Mouse (Mus musculus) hindbrain, embryonic 14.5 days (tissue): Measurements from ENCODE around the gene Mbd3. TPM values are rescaled to one million over a fixed set of nuclear protein-coding genes. Genes with fewer than 3 reads are reported as not detected.

ENCODE experiments used
- ATAC-seq: fragments of 200-750 bp; cut with Nextera tagmentation; 2 replicates; pipeline ENCODE4 v1.8.0; 2017; ENCODE audit warnings: moderate number of reproducible peaks, mild to moderate bottlenecking, moderate TSS enrichment, moderate library complexity; ENCODE audit not compliant: low FRiP score
- DNase-seq: peaks from one replicate; pipeline ENCODE4 v3.0.0-alpha.2; 2015; ENCODE audit warnings: low spot score
- H3K27ac ChIP-seq: fragments of 300-500 bp; sonication (generic); 2 replicates; pipeline ENCODE4 v1.5.1; 2014; ENCODE audit warnings: mild to moderate bottlenecking, moderate library complexity
- H3K27me3 ChIP-seq: fragments of 300-500 bp; sonication (generic); 2 replicates; pipeline ENCODE4 v1.6.1; 2014; ENCODE audit warnings: mild to moderate bottlenecking, low read length, mixed read lengths; ENCODE audit not compliant: control insufficient read depth, insufficient read depth
- H3K36me3 ChIP-seq: fragments of 300-500 bp; sonication (generic); replicated peaks from 2 replicates; pipeline ENCODE4 v1.6.1; 2014; ENCODE audit not compliant: control insufficient read depth, insufficient read depth
- H3K4me1 ChIP-seq: fragments of 300-500 bp; sonication (generic); replicated peaks from 2 replicates; pipeline ENCODE4 v1.6.1; 2014; ENCODE audit warnings: antibody characterized with exemption, low read length, mixed read lengths; ENCODE audit not compliant: control insufficient read depth, insufficient read depth
- H3K4me2 ChIP-seq: fragments of 300-500 bp; sonication (generic); replicated peaks from 2 replicates; pipeline ENCODE4 v1.6.1; 2014; ENCODE audit warnings: mild to moderate bottlenecking, moderate library complexity
- H3K4me3 ChIP-seq: fragments of 300-500 bp; sonication (generic); replicated peaks from 2 replicates; pipeline ENCODE4 v1.5.1; 2014; ENCODE audit warnings: mild to moderate bottlenecking, low read length
- H3K9ac ChIP-seq: fragments of 300-500 bp; sonication (generic); 2 replicates; pipeline ENCODE4 v1.6.1; 2014
- H3K9me3 ChIP-seq: fragments of 300-500 bp; sonication (generic); 2 replicates; pipeline ENCODE4 v1.6.1; 2016; ENCODE audit warnings: low read length; ENCODE audit not compliant: control insufficient read depth
- WGBS: fragments of 180-500 bp; shearing (Covaris S2); extraction: QIAGEN DNeasy Blood & Tissue Kit; methylation state at CpG from one replicate; pipeline ENCODE4 v1.1.7; 2014; 5-methylcytosine and 5-hydroxymethylcytosine counted together
- polyA plus RNA-seq: library from polyadenylated mRNA; unstranded; fragments of >200 nt; fragmentation: Nextera tagmentation; extraction: Ambion mirVana; gene quantifications from 2 replicates; pipeline ENCODE4 v1.2.1, GENCODE M21; 2014

Gene Mbd3
- polyA plus RNA-seq = 152 and 161 TPM in 2 replicates

- peak; percentile 97 for DNase-seq
- WGBS = under 1% methylated on average over 73 of the region's 82 CpGs
- peaks cover 56% of the 10 kb centered on the region for H3K36me3 ChIP-seq
- H3K4me1 ChIP-seq = peaks cover 24% of the 10 kb centered on the region
- ATAC-seq = peak; percentile 96
- no peaks in the 10 kb centered on the region for H3K9me3 ChIP-seq
- peak within 1 kb of the TSS; percentile 80 for H3K4me3 ChIP-seq
- peak within 1 kb of the TSS; percentile 64 for H3K4me2 ChIP-seq
- H3K27me3 ChIP-seq = no peaks in the 10 kb centered on the region
- peak within 1 kb of the TSS; percentile 91 for H3K9ac ChIP-seq
- H3K27ac ChIP-seq = peak within 1 kb of the TSS; percentile 99
Observed at GRCm38 (mm10) chr10:80399191-80399972, at the start of gene Mbd3. Gene Mbd3, minus strand, starts transcription at chr10:80399550.

DNA sequence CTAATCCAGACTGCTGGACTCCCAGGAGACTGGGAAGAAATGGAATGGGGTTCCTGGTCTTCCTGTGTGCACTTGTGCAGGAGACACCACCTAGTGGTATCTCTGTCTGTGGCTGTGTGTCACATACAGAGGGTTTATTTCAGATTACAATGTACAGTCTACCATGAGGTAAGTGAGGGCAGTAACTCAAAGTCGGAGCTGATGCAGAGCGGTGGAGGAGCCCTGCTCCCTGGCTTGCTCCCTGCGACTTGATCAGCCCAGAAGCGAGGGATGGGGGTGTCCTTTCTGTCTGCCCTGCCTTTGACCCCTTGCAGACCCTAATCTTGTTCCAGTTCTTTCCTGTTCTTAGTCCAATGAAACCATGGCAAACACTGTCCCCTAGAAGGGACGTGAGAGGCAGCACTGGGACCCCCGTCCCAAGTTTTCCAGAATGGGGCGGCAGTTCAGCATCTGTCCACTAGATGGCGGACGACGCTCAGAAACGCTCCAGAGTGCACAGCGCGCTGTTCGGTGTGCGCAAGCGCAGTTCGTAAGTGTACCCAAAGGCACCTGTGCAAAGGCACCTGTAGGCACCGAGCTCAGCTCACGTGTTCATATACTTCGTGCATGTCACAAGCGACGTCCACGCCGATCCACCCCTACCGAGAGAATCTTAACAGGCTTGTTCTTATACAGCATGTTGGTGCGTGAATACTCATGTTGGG lies 46.7 kb upstream of the Mbd3 start:
- Histone ChIP-seq H3K36me3 (no peaks in the 10 kb centered on the region), H3K9me3 (no peaks in the 10 kb centered on the region), H3K4me3 (no peak overlapping the region), H3K4me1 (0 out of 2 replicates have a peak, but pooled peaks cover 2% of the 10 kb centered on the region), H3K4me2 (peak overlapping the region; percentile 41), H3K9ac (no peak overlapping the region), H3K27ac (no peak overlapping the region), H3K27me3 (peaks cover 11% of the 10 kb centered on the region; the same call in 1 of the 2 replicates)
- DNase-seq (peak; percentile 95), ATAC-seq (peak; percentile 88)
- WGBS = 7% methylated on average over 26 of the region's 26 CpGs

DNA sequence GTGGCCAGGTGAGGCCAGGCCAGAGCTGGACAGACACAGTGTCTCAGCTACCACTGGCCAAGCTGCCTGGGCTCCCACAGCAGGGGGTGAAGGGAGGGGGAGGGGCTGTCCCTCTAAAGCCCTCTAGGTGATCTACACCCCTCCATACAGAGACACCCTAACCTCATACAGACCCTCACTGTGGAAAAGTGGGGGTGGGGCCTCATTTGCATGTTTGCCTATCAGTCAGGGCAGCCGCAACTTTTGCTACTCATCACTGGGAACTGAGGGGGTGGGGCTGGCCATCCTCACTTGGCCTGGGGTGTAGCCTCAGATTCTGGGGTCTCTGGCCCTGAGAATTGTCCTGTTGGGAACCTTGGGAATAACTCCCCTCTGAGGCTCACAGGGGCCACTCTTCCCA lies 45.7 kb upstream of the Mbd3 start:
- no peak overlapping the region for H3K27ac ChIP-seq
- peaks cover 11% of the 10 kb centered on the region; the same call in 1 of the 2 replicates for H3K27me3 ChIP-seq
- no peak overlapping the region for H3K9ac ChIP-seq
- H3K4me2 ChIP-seq = no peak overlapping the region
- H3K36me3 ChIP-seq = no peaks in the 10 kb centered on the region
- H3K4me3 ChIP-seq = no peak overlapping the region
- DNase-seq = no peak
- no peak for ATAC-seq
- H3K9me3 ChIP-seq = no peaks in the 10 kb centered on the region
- H3K4me1 ChIP-seq = 0 out of 2 replicates have a peak, but pooled peaks cover 2% of the 10 kb centered on the region
- 40% methylated on average over 1 of the region's 1 CpGs for WGBS

GRCm38 (mm10) chr10:80444339-80445045 lies 45.1 kb upstream of the Mbd3 start:
- WGBS = 43% methylated on average over 5 of the region's 5 CpGs

GRCm38 (mm10) chr10:80443575-80444278 lies 44.4 kb upstream of the Mbd3 start:
- 83% methylated on average over 7 of the region's 8 CpGs for WGBS
- Histone ChIP-seq H3K9me3 (no peaks in the 10 kb centered on the region), H3K9ac (peak overlapping the region; percentile 28; the same call in 1 of the 2 replicates), H3K4me2 (no peak overlapping the region), H3K4me1 (0 out of 2 replicates have a peak, but pooled peaks cover 2% of the 10 kb centered on the region), H3K4me3 (no peak overlapping the region), H3K27me3 (peaks cover 11% of the 10 kb centered on the region; the same call in 1 of the 2 replicates), H3K27ac (no peak overlapping the region), H3K36me3 (no peaks in the 10 kb centered on the region)
- ATAC-seq (no peak), DNase-seq (no peak)

More at GRCm38 (mm10) chr10:80444339-80445045, 45.1 kb upstream of the Mbd3 start:
- Histone ChIP-seq H3K4me3 (no peak overlapping the region), H3K9me3 (no peaks in the 10 kb centered on the region), H3K4me1 (0 out of 2 replicates have a peak, but pooled peaks cover 2% of the 10 kb centered on the region), H3K36me3 (no peaks in the 10 kb centered on the region), H3K4me2 (no peak overlapping the region), H3K9ac (peak overlapping the region; percentile 28; the same call in 1 of the 2 replicates), H3K27me3 (peaks cover 11% of the 10 kb centered on the region; the same call in 1 of the 2 replicates), H3K27ac (no peak overlapping the region)
- DNase-seq (no peak), ATAC-seq (no peak; the same call in 1 of the 2 replicates)

DNA sequence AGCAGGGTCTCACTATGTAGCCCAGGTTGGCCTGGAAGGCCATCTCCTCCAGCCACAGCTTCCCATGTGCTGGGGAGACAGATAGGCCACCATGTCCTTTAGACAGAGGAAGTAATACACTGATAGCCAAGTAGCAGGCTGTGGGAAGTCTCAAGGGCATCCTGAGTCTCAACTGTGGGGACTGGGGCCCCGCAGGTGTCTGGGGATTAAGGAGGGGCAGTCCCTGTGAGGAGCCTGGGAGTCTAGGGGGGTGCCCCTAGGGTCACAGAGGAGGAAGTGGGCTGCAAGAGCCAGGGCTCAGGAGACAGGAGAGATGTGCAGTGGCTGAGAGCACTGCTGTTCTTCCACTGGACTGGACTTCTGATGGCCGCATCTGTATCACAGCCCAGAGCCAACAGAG lies 43.6 kb upstream of the Mbd3 start:
- WGBS = 53% methylated on average over 2 of the region's 2 CpGs

GRCm38 (mm10) chr10:80441598-80441997 lies 42.2 kb upstream of the Mbd3 start:
- Histone ChIP-seq H3K4me3 (no peak overlapping the region), H3K9ac (no peak overlapping the region), H3K27ac (no peak overlapping the region), H3K36me3 (no peaks in the 10 kb centered on the region), H3K4me2 (no peak overlapping the region), H3K27me3 (peaks cover 5% of the 10 kb centered on the region; the same call in 1 of the 2 replicates), H3K9me3 (no peaks in the 10 kb centered on the region), H3K4me1 (0 out of 2 replicates have a peak, but pooled peaks cover 2% of the 10 kb centered on the region)
- ATAC-seq = no peak
- WGBS = 55% methylated on average over 8 of the region's 8 CpGs
- no peak for DNase-seq

More for the DNA sequence above, 43.6 kb upstream of the Mbd3 start:
- Histone ChIP-seq H3K4me1 (0 out of 2 replicates have a peak, but pooled peaks cover 2% of the 10 kb centered on the region), H3K27me3 (peaks cover 6% of the 10 kb centered on the region; the same call in 1 of the 2 replicates), H3K9me3 (no peaks in the 10 kb centered on the region), H3K4me2 (no peak overlapping the region), H3K9ac (no peak overlapping the region), H3K4me3 (no peak overlapping the region), H3K27ac (no peak overlapping the region), H3K36me3 (no peaks in the 10 kb centered on the region)
- DNase-seq (no peak), ATAC-seq (no peak)

GRCm38 (mm10) chr10:80440031-80440430 lies 40.7 kb upstream of the Mbd3 start:
- Histone ChIP-seq H3K27me3 (0 out of 2 replicates have a peak, but pooled peaks cover 3% of the 10 kb centered on the region), H3K27ac (no peak overlapping the region), H3K9me3 (no peaks in the 10 kb centered on the region), H3K4me2 (no peak overlapping the region), H3K36me3 (no peaks in the 10 kb centered on the region), H3K4me3 (no peak overlapping the region), H3K9ac (no peak overlapping the region), H3K4me1 (no peaks in the 10 kb centered on the region)
- ATAC-seq (no peak), DNase-seq (no peak)
